ENCODE assay signal across 7 mouse cellular contexts in genomic region chr17:35396956-35397355, GRCm38 (mm10). TPM values are rescaled to one million over a fixed set of nuclear protein-coding genes. Genes with fewer than 3 reads are reported as not detected.
"Had no signal": no experiment of that assay in that cellular context is flagged by ENCODE, and none has a peak within 500 bp of the region (broad histone marks: within the 10 kb centered on the region; RNA-seq: fewer than 3 reads in every experiment).

No protein-coding gene starts in this region.

RNA-seq across cellular contexts. Expression of gene H2-Q6, which starts 27.7 kb away (rescaled TPM):
- total RNA-seq: layer of hippocampus, adult 2 months; layer of hippocampus, postnatal 10 days; layer of hippocampus, postnatal 14 days; layer of hippocampus, postnatal 25 days; layer of hippocampus, postnatal 36 days had no signal

RNA-seq across cellular contexts. Expression of gene H2-Q2, which starts 54.9 kb away (rescaled TPM):
- total RNA-seq: hematopoietic stem cell, adult 5-6 weeks had no signal
- polyA plus RNA-seq: hindbrain, embryonic 12.5 days had no signal
